ENCODE assay signal across 12 mouse cellular contexts in genomic region chr14:34612222-34612621, GRCm38 (mm10). TPM values are rescaled to one million over a fixed set of nuclear protein-coding genes. Genes with fewer than 3 reads are reported as not detected.
A peak's percentile ranks its signal among the peaks of the same experiment; 100 is the strongest.
DNase-seq lines count a peak whose midpoint lies in the region; TF ChIP-seq lines count a peak whose summit lies in the region.
"Had no signal": no experiment of that assay in that cellular context is flagged by ENCODE, and none has a peak within 500 bp of the region (broad histone marks: within the 10 kb centered on the region; RNA-seq: fewer than 3 reads in every experiment).

No protein-coding gene starts in this region.

- no peak overlapping the region for H3K27ac ChIP-seq in layer of hippocampus, adult 2 months
- H3K27ac ChIP-seq: kidney, embryonic 15.5 days; limb, embryonic 15.5 days had no signal

- H3K4me3 ChIP-seq in layer of hippocampus, adult 2 months, result no peak overlapping the region
- H3K4me3 ChIP-seq: kidney, embryonic 15.5 days; limb, embryonic 15.5 days had no signal

- peak; percentile 44 for DNase-seq in adrenal gland, postnatal 14 days
- DNase-seq in adrenal gland, adult 2 months, result no peak
- DNase-seq in layer of hippocampus, adult 2 months (ENCODE audit: low spot score in 2 of 2), result no peak
- DNase-seq in layer of hippocampus, adult 18-20 months (ENCODE audit: low spot score in 2 of 2), result no peak
- DNase-seq in CD4-positive helper T cell, adult 2 months (ENCODE audit: low read depth, low spot score), result peak; percentile 24
- DNase-seq in induced T-regulatory cell, adult 2 months (ENCODE audit: low read depth), result peak; percentile 58
- no peak for DNase-seq in yolk sac, embryonic 10.5 days (ENCODE audit: low spot score)
- DNase-seq in gastrocnemius, postnatal 25 days, result no peak
- DNase-seq: heart, adult 18-20 months had no signal

- TF ChIP-seq CTCF in layer of hippocampus, adult 2 months (conservative IDR thresholded peaks at IDR 0.05), result peak; percentile 68

RNA-seq across cellular contexts. Expression of gene Opn4, which starts 12.3 kb away (rescaled TPM):
- not detected in 2 replicates for total RNA-seq in adrenal gland, postnatal 14 days (2021)
- under 1 TPM in 1 of 2 experiments, not detected in 1; 0.26 TPM for total RNA-seq in adrenal gland, adult 2 months (2021)
- polyA plus RNA-seq in adrenal gland, adult 2 months (2012; rRNA removed), result 0.26 TPM in 1 of 2 replicates, not detected in the other
- total RNA-seq in layer of hippocampus, adult 2 months (2021), result not detected
- total RNA-seq in layer of hippocampus, adult 18-20 months (2021), result not detected
- not detected for total RNA-seq in gastrocnemius, postnatal 25 days (2021)
- polyA plus RNA-seq: spleen, adult 2 months had no signal

RNA-seq across cellular contexts. Expression of gene Ldb3, which starts 23.7 kb away (rescaled TPM):
- 0.44 and 1.2 TPM in 2 replicates for total RNA-seq in adrenal gland, postnatal 14 days (2021)
- under 1 TPM; 0.58 to 0.76 TPM for total RNA-seq in adrenal gland, adult 2 months (2021)
- 0.79 and 1.4 TPM in 2 replicates for polyA plus RNA-seq in adrenal gland, adult 2 months (2012; rRNA removed)
- total RNA-seq in layer of hippocampus, adult 2 months (2021), result 1 to 10 TPM; 3.3 to 4.0 TPM
- total RNA-seq in layer of hippocampus, adult 18-20 months (2021), result 1 to 10 TPM; 3.5 to 4.1 TPM
- total RNA-seq in gastrocnemius, postnatal 25 days (2021), result 1,000 to 10,000 TPM; 2,264 to 2,912 TPM

Comparison
In these comparisons a context has a peak if more than half of its experiments do, and no peak if none do; other contexts are left out.
1. DNase-seq: peak in adrenal gland, postnatal 14 days (single experiment), CD4-positive helper T cell, adult 2 months (single experiment) and induced T-regulatory cell, adult 2 months (single experiment); none in adrenal gland, adult 2 months (single experiment), layer of hippocampus, adult 2 months (0 of 2), layer of hippocampus, adult 18-20 months (0 of 2), yolk sac, embryonic 10.5 days (single experiment) and gastrocnemius, postnatal 25 days (single experiment).
2. RNA of gene Ldb3, which starts 23.7 kb away (total RNA-seq): 2,264 to 2,912 TPM in gastrocnemius, postnatal 25 days; 3.5 to 4.1 TPM in layer of hippocampus, adult 18-20 months, 3.3 to 4.0 TPM in layer of hippocampus, adult 2 months, 0.58 to 0.76 TPM in adrenal gland, adult 2 months and 0.44 to 1.2 TPM in adrenal gland, postnatal 14 days; every median in the first group is over 100 times any median in the second.